Mouse (Mus musculus): ENCODE results near the gene Pdhx. TPM values are rescaled to one million over a fixed set of nuclear protein-coding genes. Genes with fewer than 3 reads are reported as not detected.
A peak's percentile ranks its signal among the peaks of the same experiment; 100 is the strongest.

Gene Pdhx
- polyA plus RNA-seq, 1 experiment from 2014 or later = 65.2 TPM

- no peak for ATAC-seq (ENCODE audit: low read depth)
- H3K4me2 ChIP-seq = no peak overlapping the region
- H3K9me3 ChIP-seq = no peaks in the 10 kb centered on the region
- WGBS = 72% methylated on average over 7 of the region's 7 CpGs
- no peak overlapping the region for H3K9ac ChIP-seq
- no peaks in the 10 kb centered on the region for H3K4me1 ChIP-seq (replicated peaks)
- H3K4me3 ChIP-seq = no peak overlapping the region
- no peaks in the 10 kb centered on the region for H3K27me3 ChIP-seq
- H3K36me3 ChIP-seq = peaks cover 9% of the 10 kb centered on the region; the same call in 1 of the 2 replicates
- no peak overlapping the region for H3K27ac ChIP-seq (replicated peaks)
Measured at GRCm38 (mm10) chr2:103082853-103083252, 9.5 kb upstream of the Pdhx start.

DNA sequence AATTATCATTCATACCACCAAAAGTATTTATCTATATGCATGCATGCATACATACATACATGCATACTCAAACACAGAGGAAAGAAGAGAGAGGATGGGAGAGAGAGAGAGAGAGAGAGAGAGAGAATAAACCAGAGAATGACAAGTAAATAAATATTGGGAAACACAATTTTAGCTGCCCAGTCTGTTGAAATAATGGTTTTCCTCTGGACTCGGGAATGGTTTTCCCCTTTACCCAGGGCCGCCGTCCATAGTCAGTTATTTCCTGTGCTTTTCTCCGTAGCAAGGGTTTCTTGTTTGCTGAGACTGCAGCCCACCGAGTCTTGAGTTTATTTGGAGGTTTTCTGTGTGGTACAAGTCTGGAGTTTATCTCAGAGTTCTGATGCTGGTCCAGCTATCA, 8.4 kb upstream of the Pdhx start:
- no peak for ATAC-seq (ENCODE audit: low read depth)
- no peak overlapping the region for H3K9ac ChIP-seq
- 0 out of 2 replicates have a peak, but pooled peaks cover 3% of the 10 kb centered on the region for H3K36me3 ChIP-seq
- no peaks in the 10 kb centered on the region for H3K9me3 ChIP-seq
- no peaks in the 10 kb centered on the region for H3K27me3 ChIP-seq
- H3K27ac ChIP-seq (replicated peaks) = no peak overlapping the region
- H3K4me2 ChIP-seq = no peak overlapping the region
- H3K4me1 ChIP-seq (replicated peaks) = no peaks in the 10 kb centered on the region
- no peak overlapping the region for H3K4me3 ChIP-seq
- WGBS = 84% methylated on average over 5 of the region's 5 CpGs

DNA sequence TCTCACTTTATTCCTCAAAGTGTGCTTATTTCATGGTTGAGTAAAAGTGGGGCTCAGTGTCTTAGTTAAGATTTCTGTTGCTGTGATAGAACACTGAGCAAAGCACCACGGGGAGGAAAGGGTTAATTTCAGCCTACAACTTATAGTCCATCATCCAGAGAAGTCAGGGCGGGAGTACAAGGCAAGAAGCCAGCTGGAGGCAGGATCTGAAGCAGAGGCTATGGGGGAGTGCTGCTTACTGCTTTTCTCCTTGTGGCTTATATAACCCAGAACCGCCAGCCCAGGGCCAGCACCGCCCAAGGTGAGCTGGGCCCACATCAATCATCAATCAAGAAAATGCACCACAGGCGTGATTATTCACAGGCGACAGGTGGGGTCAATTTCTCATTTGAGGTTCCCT, 7.8 kb upstream of the Pdhx start:
- H3K4me1 ChIP-seq (replicated peaks) = no peaks in the 10 kb centered on the region
- WGBS = 71% methylated on average over 6 of the region's 6 CpGs
- H3K27me3 ChIP-seq = no peaks in the 10 kb centered on the region
- H3K27ac ChIP-seq (replicated peaks) = no peak overlapping the region
- ATAC-seq (ENCODE audit: low read depth) = no peak
- H3K9me3 ChIP-seq = no peaks in the 10 kb centered on the region
- no peak overlapping the region for H3K4me2 ChIP-seq
- H3K4me3 ChIP-seq = no peak overlapping the region
- no peak overlapping the region for H3K9ac ChIP-seq
- 0 out of 2 replicates have a peak, but pooled peaks cover 3% of the 10 kb centered on the region for H3K36me3 ChIP-seq

GRCm38 (mm10) chr2:103070586-103070985, 2.7 kb downstream of the Pdhx start:
- H3K9me3 ChIP-seq = no peaks in the 10 kb centered on the region
- no peak for ATAC-seq (ENCODE audit: low read depth)
- no peak overlapping the region for H3K4me3 ChIP-seq
- WGBS = 89% methylated on average over 3 of the region's 3 CpGs
- no peak overlapping the region for H3K9ac ChIP-seq
- H3K4me2 ChIP-seq = no peak overlapping the region
- H3K4me1 ChIP-seq (replicated peaks) = peaks cover 35% of the 10 kb centered on the region
- no peak overlapping the region for H3K27ac ChIP-seq (replicated peaks)
- H3K36me3 ChIP-seq = no peaks in the 10 kb centered on the region
- H3K27me3 ChIP-seq = no peaks in the 10 kb centered on the region

DNA sequence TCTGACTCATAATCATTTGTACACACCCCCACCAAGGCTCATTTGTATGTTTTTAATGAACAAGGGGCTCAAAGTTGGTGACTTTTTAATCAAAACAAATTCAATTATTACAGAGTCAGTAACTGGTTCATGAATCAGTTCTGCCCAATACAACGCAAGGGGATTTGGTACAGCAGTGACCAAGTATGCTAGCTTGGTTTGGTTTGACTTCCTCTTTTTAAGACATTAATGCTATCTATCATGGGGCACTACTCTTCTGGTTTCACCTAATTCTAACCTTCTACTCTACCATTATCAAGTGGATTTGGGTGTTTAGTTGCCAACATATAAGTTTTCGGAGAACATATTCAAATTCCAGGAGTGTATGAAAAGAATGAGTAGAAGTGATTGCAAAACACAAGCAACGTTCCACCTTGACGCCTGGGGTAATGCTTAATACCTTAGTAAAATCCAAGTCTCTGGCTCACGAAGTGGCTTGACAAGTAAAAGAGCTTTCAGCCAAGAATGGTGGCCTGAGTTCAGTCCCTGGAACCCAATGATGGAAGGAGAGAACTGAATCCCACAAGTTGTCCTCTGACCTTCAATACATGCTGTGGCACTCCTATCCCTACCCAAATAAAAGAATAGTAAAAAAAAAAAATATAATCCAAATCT, 3.4 kb downstream of the Pdhx start:
- Histone ChIP-seq H3K4me2 (no peak overlapping the region), H3K9ac (no peak overlapping the region), H3K4me3 (no peak overlapping the region), H3K4me1 (replicated peaks) (peaks cover 35% of the 10 kb centered on the region), H3K36me3 (no peaks in the 10 kb centered on the region), H3K27ac (replicated peaks) (no peak overlapping the region), H3K27me3 (no peaks in the 10 kb centered on the region), H3K9me3 (no peaks in the 10 kb centered on the region)
- no peak for ATAC-seq (ENCODE audit: low read depth)
- 94% methylated on average over 5 of the region's 5 CpGs for WGBS

- no peaks in the 10 kb centered on the region for H3K9me3 ChIP-seq
- H3K9ac ChIP-seq = no peak overlapping the region
- H3K4me3 ChIP-seq = no peak overlapping the region
- WGBS = 88% methylated on average over 1 of the region's 1 CpGs
- no peaks in the 10 kb centered on the region for H3K36me3 ChIP-seq
- peaks cover 23% of the 10 kb centered on the region for H3K4me1 ChIP-seq (replicated peaks)
- no peaks in the 10 kb centered on the region for H3K27me3 ChIP-seq
- no peak overlapping the region for H3K4me2 ChIP-seq
- H3K27ac ChIP-seq (replicated peaks) = no peak overlapping the region
- ATAC-seq (ENCODE audit: low read depth) = no peak
Measured at GRCm38 (mm10) chr2:103068602-103069001, 4.7 kb downstream of the Pdhx start.

DNA sequence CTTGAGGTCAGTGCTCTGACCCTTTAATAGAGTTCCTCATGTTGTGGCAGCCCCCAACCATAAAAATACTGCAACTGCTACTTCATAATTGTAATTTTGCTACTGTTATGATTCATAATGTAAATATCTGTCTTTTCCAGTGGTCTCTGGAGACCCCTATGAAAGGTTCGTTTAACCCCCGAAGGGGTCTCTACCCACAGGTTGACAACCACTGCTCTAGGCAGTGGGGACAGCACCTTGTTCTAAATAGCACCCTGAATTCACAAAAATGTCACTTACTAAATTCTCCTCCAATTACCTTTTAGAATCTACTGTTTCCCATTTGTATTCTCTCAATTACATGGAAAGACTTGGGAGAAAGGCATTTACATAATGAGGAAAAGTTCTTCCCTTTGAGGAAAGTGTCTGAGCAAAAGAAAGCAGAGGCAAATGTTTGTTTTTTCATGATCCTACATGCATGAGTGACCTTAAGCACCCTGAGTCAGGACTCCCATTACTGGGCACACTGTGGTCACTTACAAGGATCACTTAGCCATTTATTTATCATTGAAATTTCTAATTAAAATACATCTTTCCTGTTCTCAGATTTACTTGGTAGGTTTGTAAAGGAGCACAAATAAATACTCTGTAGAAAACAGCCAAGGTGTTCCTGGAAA, 5.6 kb downstream of the Pdhx start:
- Histone ChIP-seq H3K9ac (no peak overlapping the region), H3K36me3 (no peaks in the 10 kb centered on the region), H3K27me3 (no peaks in the 10 kb centered on the region), H3K4me2 (no peak overlapping the region), H3K4me1 (replicated peaks) (peaks cover 29% of the 10 kb centered on the region), H3K4me3 (no peak overlapping the region), H3K9me3 (no peaks in the 10 kb centered on the region), H3K27ac (replicated peaks) (no peak overlapping the region)
- WGBS = 94% methylated on average over 2 of the region's 2 CpGs
- ATAC-seq (ENCODE audit: low read depth) = no peak

DNA sequence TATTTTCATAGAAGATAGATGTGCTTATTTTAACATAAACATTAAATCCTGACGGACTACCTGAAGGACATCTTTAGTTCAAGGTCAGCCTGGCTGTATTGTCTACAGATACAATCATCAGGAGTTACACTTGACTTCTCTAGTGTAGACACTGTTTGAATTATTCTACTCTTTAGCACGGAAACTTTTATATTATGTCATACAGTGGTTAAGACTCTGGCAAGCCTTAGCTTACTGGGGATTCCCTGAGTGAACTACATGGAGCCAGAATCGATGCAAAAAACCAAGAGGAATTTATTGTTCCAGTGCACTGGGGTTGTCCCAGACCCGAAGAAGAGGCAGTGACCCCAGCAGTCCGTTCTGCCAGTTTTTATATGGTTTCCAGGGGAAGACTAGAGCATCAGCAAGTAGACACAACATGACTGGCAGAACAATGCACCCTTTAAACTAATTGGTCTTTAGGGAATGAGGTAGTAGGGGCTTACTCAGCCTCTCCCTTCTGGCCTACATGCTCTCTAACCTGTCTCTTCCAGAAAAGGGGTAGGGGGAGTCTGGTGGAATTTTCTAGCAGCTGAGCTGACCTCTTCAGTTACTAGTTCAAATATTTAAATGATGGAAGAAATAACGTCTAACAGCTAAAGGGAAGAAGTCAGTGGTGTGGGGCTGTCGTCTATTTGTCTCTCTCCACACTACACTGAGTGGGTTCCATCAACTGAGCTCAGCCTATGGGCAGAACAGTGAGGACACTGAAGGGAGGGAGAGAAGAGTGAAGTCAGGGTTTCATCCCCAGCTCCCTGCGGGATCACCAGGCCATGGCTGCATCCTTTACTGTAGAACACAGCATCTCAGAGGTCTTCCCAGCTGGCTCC, 6.4 kb downstream of the Pdhx start:
- H3K36me3 ChIP-seq = no peaks in the 10 kb centered on the region
- no peak overlapping the region for H3K27ac ChIP-seq (replicated peaks)
- H3K4me3 ChIP-seq = no peak overlapping the region
- H3K4me2 ChIP-seq = no peak overlapping the region
- H3K9me3 ChIP-seq = no peaks in the 10 kb centered on the region
- peaks cover 24% of the 10 kb centered on the region for H3K4me1 ChIP-seq (replicated peaks)
- ATAC-seq (ENCODE audit: low read depth) = no peak
- no peaks in the 10 kb centered on the region for H3K27me3 ChIP-seq
- H3K9ac ChIP-seq = no peak overlapping the region
- 83% methylated on average over 8 of the region's 8 CpGs for WGBS

- H3K9ac ChIP-seq = 0 out of 2 replicates have a peak overlapping the region, but pooled peaks have one; percentile 41
- 0 out of 2 replicates have a peak, but pooled peaks cover 2% of the 10 kb centered on the region for H3K36me3 ChIP-seq
- H3K4me2 ChIP-seq = no peak overlapping the region
- 28% methylated on average over 3 of the region's 3 CpGs for WGBS
- H3K4me1 ChIP-seq (replicated peaks) = peaks cover 12% of the 10 kb centered on the region
- H3K9me3 ChIP-seq = no peaks in the 10 kb centered on the region
- H3K4me3 ChIP-seq = no peak overlapping the region
- ATAC-seq (ENCODE audit: low read depth) = peak; percentile 59
- no peaks in the 10 kb centered on the region for H3K27me3 ChIP-seq
- H3K27ac ChIP-seq (replicated peaks) = 0 out of 2 replicates have a peak overlapping the region, but pooled peaks have one; percentile 49
Measured at GRCm38 (mm10) chr2:103062865-103063264, 10.4 kb downstream of the Pdhx start.

GRCm38 (mm10) chr2:103058266-103058665, 15.0 kb downstream of the Pdhx start:
- Histone ChIP-seq H3K4me2 (no peak overlapping the region), H3K36me3 (0 out of 2 replicates have a peak, but pooled peaks cover 11% of the 10 kb centered on the region), H3K4me1 (replicated peaks) (peaks cover 12% of the 10 kb centered on the region), H3K9me3 (no peaks in the 10 kb centered on the region), H3K27ac (replicated peaks) (no peak overlapping the region), H3K9ac (no peak overlapping the region), H3K27me3 (no peaks in the 10 kb centered on the region), H3K4me3 (no peak overlapping the region)
- 91% methylated on average over 3 of the region's 3 CpGs for WGBS
- no peak for ATAC-seq (ENCODE audit: low read depth)

DNA sequence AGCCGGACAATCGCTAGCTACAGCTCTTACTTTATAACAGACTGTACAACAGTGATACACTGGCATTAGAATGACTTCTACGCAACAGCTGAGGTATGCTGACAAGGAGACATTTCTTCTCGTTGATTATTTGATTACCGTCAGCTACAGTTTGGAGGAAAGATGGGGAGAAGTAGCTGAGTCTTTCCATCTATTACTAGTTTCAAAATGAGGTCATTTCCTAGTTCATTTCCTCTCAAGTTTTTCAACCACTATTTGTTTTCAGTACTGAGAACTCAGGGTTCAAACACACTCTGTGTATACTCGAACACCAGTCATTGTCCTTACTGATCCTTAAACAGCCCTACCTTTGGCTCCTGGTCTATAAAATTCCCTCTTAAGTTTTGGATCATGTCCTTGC, 17.5 kb downstream of the Pdhx start:
- H3K36me3 ChIP-seq = 0 out of 2 replicates have a peak, but pooled peaks cover 11% of the 10 kb centered on the region
- H3K27ac ChIP-seq (replicated peaks) = no peak overlapping the region
- H3K4me1 ChIP-seq (replicated peaks) = 0 out of 2 replicates have a peak, but pooled peaks cover 5% of the 10 kb centered on the region
- H3K4me2 ChIP-seq = no peak overlapping the region
- no peaks in the 10 kb centered on the region for H3K9me3 ChIP-seq
- no peak overlapping the region for H3K4me3 ChIP-seq
- 95% methylated on average over 6 of the region's 6 CpGs for whole genome bisulfite sequencing
- no peaks in the 10 kb centered on the region for H3K27me3 ChIP-seq
- ATAC-seq (ENCODE audit: low read depth) = no peak
- H3K9ac ChIP-seq = no peak overlapping the region

Measured in neural tube, embryonic 13.5 days (tissue).